Mouse (Mus musculus) myocyte (in vitro differentiated cells): ENCODE measurements at regions not wholly inside any gene's neighbourhood (a gene's known extent, or its start where the extent isn't known, plus 50 kb on each side); places are given as distances from the start of the nearest gene placed in this dataset.

Experiments
- CEBPB ChIP-seq: IDR thresholded peaks from 2 replicates; pipeline ENCODE4 v1.6.1; 2011; ENCODE audit warnings: mild to moderate bottlenecking, moderate library complexity; ENCODE audit not compliant: poor library complexity, insufficient read depth, severe bottlenecking
- MAX ChIP-seq: IDR thresholded peaks from one replicate; pipeline ENCODE4 v1.6.1; 2011; ENCODE audit warnings: low read depth, mild to moderate bottlenecking, control low read depth
- MYOG ChIP-seq, 3 experiments: IDR thresholded peaks; one replicate each; pipeline ENCODE4 v1.6.1; 2011; ENCODE audit warnings: control low read depth in 2 of 3, low read depth in 2 of 3, mild to moderate bottlenecking in 2 of 3; ENCODE audit not compliant: insufficient read length in 2 of 3, control insufficient read depth in 1 of 3, insufficient read depth in 1 of 3
- POLR2A ChIP-seq: IDR thresholded peaks from one replicate; pipeline ENCODE4 v1.6.1; 2011; ENCODE audit warnings: low read depth, mild to moderate bottlenecking, control low read depth, moderate library complexity; ENCODE audit not compliant: insufficient read length
- POLR2AphosphoS2 ChIP-seq: IDR thresholded peaks from one replicate; pipeline ENCODE4 v1.6.1; 2011; ENCODE audit warnings: low read depth, control low read depth; ENCODE audit not compliant: insufficient read length
- TCF12 ChIP-seq: IDR thresholded peaks from one replicate; pipeline ENCODE4 v1.6.1; 2011; ENCODE audit warnings: mild to moderate bottlenecking, control low read depth; ENCODE audit not compliant: poor library complexity, insufficient read depth, severe bottlenecking
- TCF3 ChIP-seq: IDR thresholded peaks from one replicate; pipeline ENCODE4 v1.6.1; 2011; ENCODE audit warnings: low read depth, control low read depth; ENCODE audit not compliant: insufficient read length
- USF1 ChIP-seq: IDR thresholded peaks from one replicate; pipeline ENCODE4 v1.6.1; 2011; ENCODE audit warnings: low read depth, mild to moderate bottlenecking, control low read depth, moderate library complexity

- TF ChIP-seq USF1 (no peak), POLR2A (no peak), CEBPB (no peak), POLR2AphosphoS2 (no peak), MAX (no peak), MYOG (IDR thresholded peaks at IDR 0.05; ENCODE audit: control insufficient read depth in 1 of 3, insufficient read depth in 1 of 3, insufficient read length in 2 of 3, low read depth in 2 of 3) (no peak), TCF3 (no peak), TCF12 (no peak)
These were observed 184.4 kb downstream of the S1pr1 start for GRCm38 (mm10) chr3:115530441-115530840.
